In the genomic region with DNA sequence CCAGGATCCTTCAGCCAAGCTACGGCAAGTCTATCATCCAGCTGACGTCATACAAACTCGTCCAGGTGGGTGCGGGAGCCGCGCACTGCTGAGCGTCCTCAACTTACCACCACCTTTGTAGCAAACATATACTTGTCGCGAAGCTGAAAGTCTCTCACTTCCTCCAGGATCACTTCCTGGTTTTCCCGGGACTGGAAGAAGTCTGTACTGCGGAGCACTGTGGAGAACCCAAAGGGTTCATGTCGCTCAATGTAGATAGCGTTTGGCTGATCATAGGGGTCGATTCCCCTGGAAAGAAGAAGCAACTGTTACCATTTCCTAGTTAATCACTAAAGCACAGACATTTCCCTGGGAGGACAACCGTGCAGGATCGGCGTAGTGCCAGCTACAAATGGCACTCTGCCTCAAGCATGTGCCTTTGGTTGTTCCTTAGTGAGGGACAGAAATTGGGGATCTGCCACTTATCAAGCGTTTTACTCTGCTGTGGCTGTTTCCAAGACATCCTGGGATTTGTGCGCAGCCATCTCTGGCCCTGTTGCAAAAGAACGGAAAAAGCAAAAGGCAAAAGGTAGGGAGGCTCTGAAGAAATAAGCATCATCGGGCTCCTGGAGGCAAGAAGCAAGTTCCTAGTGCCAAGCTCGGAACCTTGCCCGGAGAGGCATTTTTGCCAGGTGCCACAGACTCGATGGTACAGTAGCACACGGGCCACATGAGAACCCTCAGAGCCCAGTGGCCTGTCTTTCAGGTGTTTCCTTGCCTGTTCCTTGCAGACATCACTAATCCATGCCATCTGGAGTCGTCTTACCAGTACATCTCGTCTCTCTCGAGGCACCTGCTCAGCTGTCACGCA, we compare ENCODE assay signal across 26 mouse cellular contexts. TPM values are rescaled to one million over a fixed set of nuclear protein-coding genes. Genes with fewer than 3 reads are reported as not detected.
DNase-seq lines count a peak whose midpoint lies in the region; ATAC-seq lines count a peak whose summit lies in the region.
"Had no signal": no experiment of that assay in that cellular context is flagged by ENCODE, and none has a peak within 500 bp of the region (broad histone marks: within the 10 kb centered on the region; RNA-seq: fewer than 3 reads in every experiment).

No protein-coding gene starts in this region.

- no peaks in the 10 kb centered on the region for H3K4me1 ChIP-seq in megakaryocyte, embryonic 14.5 days
- H3K4me1 ChIP-seq: hindbrain, embryonic 12.5 days had no signal

- H3K36me3 ChIP-seq in megakaryocyte, embryonic 14.5 days (replicated peaks; ENCODE audit: low read length), result no peaks in the 10 kb centered on the region
- H3K36me3 ChIP-seq in splenic B cell, adult 2 months (ENCODE audit: control insufficient read depth, insufficient read depth, low read length, poor library complexity, severe bottlenecking), result peaks cover 15% of the 10 kb centered on the region
- H3K36me3 ChIP-seq: heart, embryonic 15.5 days; hindbrain, embryonic 12.5 days; midbrain, embryonic 10.5 days had no signal

- intact Hi-C loops in heart, postnatal 14 days (cut with DNase I), result no loop called here

- no peak for ATAC-seq in megakaryocyte, adult 5-6 weeks (ENCODE audit: poor library complexity, severe bottlenecking)
- no peak for ATAC-seq in activated CD4-positive, CD25-positive, alpha-beta regulatory T cell, adult 4 months
- ATAC-seq: forebrain, embryonic 16.5 days; intestine, embryonic 16.5 days; midbrain, embryonic 16.5 days; Patski had no signal

- no peaks in the 10 kb centered on the region for H3K27me3 ChIP-seq in megakaryocyte, embryonic 14.5 days (replicated peaks)
- no peaks in the 10 kb centered on the region for H3K27me3 ChIP-seq in splenic B cell, adult 2 months (ENCODE audit: control insufficient read depth, insufficient read depth, low read length, poor library complexity, severe bottlenecking)
- H3K27me3 ChIP-seq: embryonic facial prominence, embryonic 13.5 days; heart, embryonic 15.5 days; hindbrain, embryonic 12.5 days; Patski had no signal

- DNase-seq in heart, adult 11 months, result peak; percentile 71
- no peak for DNase-seq in heart, postnatal 14 days
- peak; percentile 83 for DNase-seq in cerebellum, adult 9-11 months
- peak; percentile 50 for DNase-seq in splenic B cell, adult 2 months (ENCODE audit: low read depth, low spot score)
- no peak for DNase-seq in adrenal gland, adult (ENCODE audit: inconsistent age in 2 of 2, low spot score in 1 of 2)
- DNase-seq: adrenal gland, postnatal 25 days; heart, postnatal 36 days; kidney, postnatal 14 days; liver; lung, adult 2 months; lung, postnatal 10 days; spleen, adult 18-20 months; thymus, adult 18-20 months; thymus, postnatal 25 days had no signal

- peak overlapping the region; percentile 42 for H3K4me3 ChIP-seq in megakaryocyte, embryonic 14.5 days (replicated peaks)
- H3K4me3 ChIP-seq: embryonic facial prominence, embryonic 13.5 days; heart, embryonic 15.5 days; hindbrain, embryonic 12.5 days; midbrain, embryonic 10.5 days had no signal

- peaks cover 7% of the 10 kb centered on the region; the same call in 1 of the 2 replicates for H3K9me3 ChIP-seq in megakaryocyte, embryonic 14.5 days
- H3K9me3 ChIP-seq: embryonic facial prominence, embryonic 13.5 days; heart, embryonic 15.5 days; hindbrain, embryonic 12.5 days; midbrain, embryonic 10.5 days had no signal

RNA-seq across cellular contexts. Expression of gene Sorl1, which starts 42.2 kb away (rescaled TPM):
- 10 to 100 TPM; 10.2 to 11.3 TPM for total RNA-seq in heart, postnatal 14 days (2021)
- polyA plus RNA-seq in megakaryocyte, embryonic 14.5 days (2012; ENCODE audit: insufficient read depth, low replicate concordance), result 0.28 TPM in 1 of 2 replicates, not detected in the other
- 108 and 111 TPM in 2 replicates for total RNA-seq in megakaryocyte, adult 5-6 weeks (2015)
- 123 and 172 TPM in 2 replicates for total RNA-seq in megakaryocyte, adult 5-6 weeks (2017)
- polyA plus RNA-seq in activated CD4-positive, CD25-positive, alpha-beta regulatory T cell, adult 4 months (2017; shearing (Covaris generic)), result 10 to 100 TPM; 25.1 to 39.4 TPM
- total RNA-seq: MEL had no signal

Comparison
In these comparisons a context has a peak if more than half of its experiments do, and no peak if none do; other contexts are left out.
1. DNase-seq: peak in heart, adult 11 months (single experiment), cerebellum, adult 9-11 months (single experiment) and splenic B cell, adult 2 months (single experiment); none in heart, postnatal 14 days (0 of 2) and adrenal gland, adult (0 of 2).
2. RNA of gene Sorl1, which starts 42.2 kb away (total RNA-seq): 108 to 172 TPM in megakaryocyte, adult 5-6 weeks; 10.2 to 11.3 TPM in heart, postnatal 14 days; every median in the first group is over 4 times any median in the second.